Mouse (Mus musculus) limb, embryonic 11.5 days (tissue): ENCODE results near the gene Mbtps1. TPM values are rescaled to one million over a fixed set of nuclear protein-coding genes. Genes with fewer than 3 reads are reported as not detected.

Experiments used
- ATAC-seq: fragments of 200-750 bp; cut with Nextera tagmentation; 2 replicates; pipeline ENCODE4 v1.8.0; 2017; ENCODE audit warnings: low read depth; ENCODE audit not compliant: insufficient number of reproducible peaks, low FRiP score, low TSS enrichment
- DNase-seq: peaks from one replicate; pipeline ENCODE4 v3.0.0-alpha.2; 2015; ENCODE audit warnings: low spot score
- H3K27ac ChIP-seq: fragments of 300-500 bp; sonication (generic); replicated peaks from 2 replicates; pipeline ENCODE4 v1.5.1; 2014; ENCODE audit warnings: low read depth, mild to moderate bottlenecking, low read length
- H3K27me3 ChIP-seq: fragments of 300-500 bp; sonication (generic); 2 replicates; pipeline ENCODE4 v1.6.1; 2014; ENCODE audit warnings: mild to moderate bottlenecking, low read length, mixed read lengths; ENCODE audit not compliant: control insufficient read depth, insufficient read depth
- H3K36me3 ChIP-seq: fragments of 300-500 bp; sonication (generic); 2 replicates; pipeline ENCODE4 v1.6.1; 2014; ENCODE audit warnings: mild to moderate bottlenecking, low read length, moderate library complexity, mixed read lengths; ENCODE audit not compliant: control insufficient read depth, insufficient read depth
- H3K4me1 ChIP-seq: fragments of 300-500 bp; sonication (generic); 2 replicates; pipeline ENCODE4 v1.6.1; 2014; ENCODE audit warnings: low read length, mixed read lengths; ENCODE audit not compliant: control insufficient read depth, insufficient read depth
- H3K4me2 ChIP-seq: fragments of 300-500 bp; sonication (generic); 2 replicates; pipeline ENCODE4 v1.6.1; 2014; ENCODE audit warnings: low read depth, mild to moderate bottlenecking, moderate library complexity; ENCODE audit not compliant: severe bottlenecking
- H3K4me3 ChIP-seq: fragments of 300-500 bp; sonication (generic); 2 replicates; pipeline ENCODE4 v1.5.1; 2014; ENCODE audit warnings: low read depth, low read length
- H3K9ac ChIP-seq: fragments of 300-500 bp; sonication (generic); 2 replicates; pipeline ENCODE4 v1.6.1; 2014; ENCODE audit warnings: mild to moderate bottlenecking, low read length
- H3K9me3 ChIP-seq: fragments of 300-500 bp; sonication (generic); 2 replicates; pipeline ENCODE4 v1.6.1; 2016; ENCODE audit warnings: low read length; ENCODE audit not compliant: control insufficient read depth
- WGBS: fragments of 180-500 bp; shearing (Covaris S2); extraction: QIAGEN DNeasy Blood & Tissue Kit; methylation state at CpG from one replicate; pipeline ENCODE4 v1.1.7; 2014; 5-methylcytosine and 5-hydroxymethylcytosine counted together
- polyA plus RNA-seq: library from polyadenylated mRNA; unstranded; fragments of >200 nt; fragmentation: Nextera tagmentation; extraction: Ambion mirVana; gene quantifications from 2 replicates; pipeline ENCODE4 v1.2.1, GENCODE M21; 2014

Gene Mbtps1
- polyA plus RNA-seq, 1 experiment from 2014 or later = 116 TPM

DNA sequence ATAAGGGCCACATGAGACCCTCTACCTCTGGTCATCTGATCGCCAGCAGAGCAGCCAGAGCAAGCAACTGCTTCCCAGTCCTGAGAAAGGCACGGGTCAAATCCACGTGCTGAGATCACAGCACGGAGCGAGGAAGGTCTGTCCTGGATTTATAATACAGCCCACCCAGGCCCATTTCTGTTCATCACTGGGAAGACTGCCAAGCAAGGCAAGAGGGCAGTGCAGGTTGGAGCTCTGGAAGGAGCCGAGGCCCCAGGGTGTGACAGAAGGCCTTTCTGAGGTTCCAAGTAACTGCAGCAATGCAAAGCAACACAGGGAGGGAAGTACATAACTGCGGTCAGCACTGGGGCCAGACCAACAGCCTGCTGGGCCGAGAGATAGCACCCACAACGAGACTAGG lies 48.1 kb downstream of the Mbtps1 start:
- Histone ChIP-seq H3K4me2 (no peak overlapping the region), H3K36me3 (peaks cover 28% of the 10 kb centered on the region; the same call in 1 of the 2 replicates), H3K9ac (no peak overlapping the region), H3K4me1 (no peaks in the 10 kb centered on the region), H3K9me3 (no peaks in the 10 kb centered on the region), H3K27me3 (no peaks in the 10 kb centered on the region), H3K27ac (no peak overlapping the region), H3K4me3 (no peak overlapping the region)
- DNase-seq = no peak
- ATAC-seq = no peak
- WGBS = 87% methylated on average over 9 of the region's 9 CpGs

DNA sequence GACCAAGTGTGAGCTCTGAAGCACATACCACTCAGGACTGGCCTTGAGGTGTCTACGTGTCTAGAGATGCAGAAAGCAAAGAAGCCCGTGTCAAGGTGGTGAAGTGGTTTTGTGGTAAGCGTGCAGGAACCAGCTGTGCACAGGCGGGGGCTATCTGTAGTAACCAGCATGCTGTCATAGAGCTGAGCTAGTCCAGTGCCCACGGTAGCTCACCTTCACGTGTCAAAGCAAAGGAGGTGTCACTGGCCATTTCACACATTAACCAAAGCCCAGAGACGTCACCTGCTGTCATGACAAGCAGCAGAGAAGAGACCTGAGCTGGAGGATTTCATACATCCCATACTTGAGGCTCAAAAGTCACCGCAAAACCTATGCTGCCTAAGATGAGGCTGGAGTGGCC lies 52.4 kb downstream of the Mbtps1 start:
- 86% methylated on average over 8 of the region's 8 CpGs for WGBS
- Histone ChIP-seq H3K4me1 (peaks cover 18% of the 10 kb centered on the region), H3K27me3 (no peaks in the 10 kb centered on the region), H3K27ac (no peak overlapping the region), H3K9ac (no peak overlapping the region), H3K9me3 (no peaks in the 10 kb centered on the region), H3K36me3 (peaks cover 15% of the 10 kb centered on the region; the same call in 1 of the 2 replicates), H3K4me2 (no peak overlapping the region), H3K4me3 (no peak overlapping the region)
- no peak for DNase-seq
- no peak for ATAC-seq

DNA sequence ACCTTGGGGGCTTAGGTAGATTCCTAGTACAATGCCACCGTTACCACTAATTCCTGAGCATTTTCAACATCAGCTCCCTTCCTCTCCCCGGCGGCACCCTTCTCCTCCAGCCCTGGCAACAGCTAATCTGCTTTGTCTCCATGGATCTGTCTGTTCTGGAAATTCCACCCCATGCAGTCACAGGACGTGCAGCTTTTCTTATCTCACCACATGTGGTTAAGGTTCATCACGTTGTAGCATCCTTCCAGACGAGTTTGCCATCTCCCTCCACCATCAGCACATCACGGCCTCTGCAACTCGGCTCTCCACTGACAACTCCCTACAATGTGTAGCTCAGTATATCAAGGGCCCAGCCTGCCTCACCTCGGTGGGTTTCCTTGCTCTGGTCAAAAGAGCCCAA lies 53.0 kb downstream of the Mbtps1 start:
- no peak overlapping the region for H3K27ac ChIP-seq
- 49% methylated on average over 9 of the region's 9 CpGs for WGBS
- H3K9ac ChIP-seq = no peak overlapping the region
- H3K27me3 ChIP-seq = no peaks in the 10 kb centered on the region
- peaks cover 18% of the 10 kb centered on the region for H3K4me1 ChIP-seq
- peaks cover 15% of the 10 kb centered on the region; the same call in 1 of the 2 replicates for H3K36me3 ChIP-seq
- ATAC-seq (no peak), DNase-seq (no peak)
- no peak overlapping the region for H3K4me3 ChIP-seq
- H3K9me3 ChIP-seq = no peaks in the 10 kb centered on the region
- no peak overlapping the region for H3K4me2 ChIP-seq

DNA sequence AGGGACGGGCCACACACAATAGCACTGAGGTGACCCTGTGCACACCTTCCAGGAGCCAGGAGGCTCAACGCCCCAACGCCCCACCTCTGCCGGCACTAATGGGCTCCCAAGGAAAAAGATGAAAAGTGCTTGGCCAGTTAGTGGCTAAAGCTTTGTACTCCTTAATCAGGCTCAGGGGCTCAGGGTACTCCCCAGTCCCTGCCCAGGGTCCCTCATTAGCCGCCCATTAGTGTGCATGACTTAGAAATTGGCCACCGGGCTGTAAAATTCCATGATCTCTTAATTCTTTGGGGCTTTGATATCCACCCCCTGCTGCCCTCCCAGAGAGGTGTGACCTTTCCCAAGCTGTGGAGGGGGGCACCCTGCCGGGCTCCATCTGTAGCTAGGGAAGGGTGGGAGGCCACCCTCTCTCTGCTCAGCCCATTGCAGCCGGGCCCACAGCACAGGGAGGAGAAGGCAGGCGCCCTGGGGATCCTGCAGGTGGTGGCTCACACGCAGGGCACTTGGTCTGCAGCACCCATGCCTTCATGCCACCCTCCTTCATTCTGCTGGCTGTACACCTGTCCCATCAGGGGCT lies 55.3 kb downstream of the Mbtps1 start:
- no peak overlapping the region for H3K9ac ChIP-seq
- no peak overlapping the region for H3K4me3 ChIP-seq
- no peak overlapping the region for H3K4me2 ChIP-seq
- H3K4me1 ChIP-seq = peaks cover 21% of the 10 kb centered on the region
- WGBS = 19% methylated on average over 10 of the region's 10 CpGs
- H3K36me3 ChIP-seq = no peaks in the 10 kb centered on the region; the same call in 1 of the 2 replicates
- no peaks in the 10 kb centered on the region for H3K27me3 ChIP-seq
- H3K9me3 ChIP-seq = no peaks in the 10 kb centered on the region
- H3K27ac ChIP-seq = 0 out of 2 replicates have a peak overlapping the region, but pooled peaks have one; percentile 33
- no peak for DNase-seq
- no peak for ATAC-seq

DNA sequence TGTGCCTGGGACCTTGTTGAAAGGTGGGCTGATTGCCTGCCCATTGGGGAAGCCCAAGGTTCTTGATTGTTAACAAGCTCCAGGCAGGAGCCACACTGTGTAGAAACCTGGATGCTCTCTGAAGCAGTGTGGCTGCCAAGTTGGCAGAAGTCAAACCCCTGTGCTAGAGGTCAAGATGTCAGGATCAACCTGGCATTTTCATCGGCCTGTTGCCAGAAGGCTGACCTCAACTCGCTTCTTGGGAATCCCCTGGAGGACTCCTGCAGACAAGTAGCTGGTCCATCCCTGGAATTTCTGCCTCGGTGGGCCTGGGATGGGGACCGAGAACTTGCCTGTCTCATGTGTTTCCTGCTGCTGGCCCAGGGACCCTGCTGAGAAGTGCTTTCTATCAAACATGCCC lies 56.4 kb downstream of the Mbtps1 start:
- Histone ChIP-seq H3K9ac (no peak overlapping the region), H3K4me1 (peaks cover 21% of the 10 kb centered on the region), H3K4me2 (no peak overlapping the region), H3K27me3 (no peaks in the 10 kb centered on the region), H3K4me3 (no peak overlapping the region), H3K9me3 (no peaks in the 10 kb centered on the region), H3K27ac (no peak overlapping the region), H3K36me3 (no peaks in the 10 kb centered on the region; the same call in 1 of the 2 replicates)
- DNase-seq (no peak), ATAC-seq (no peak)
- 32% methylated on average over 4 of the region's 4 CpGs for WGBS

DNA sequence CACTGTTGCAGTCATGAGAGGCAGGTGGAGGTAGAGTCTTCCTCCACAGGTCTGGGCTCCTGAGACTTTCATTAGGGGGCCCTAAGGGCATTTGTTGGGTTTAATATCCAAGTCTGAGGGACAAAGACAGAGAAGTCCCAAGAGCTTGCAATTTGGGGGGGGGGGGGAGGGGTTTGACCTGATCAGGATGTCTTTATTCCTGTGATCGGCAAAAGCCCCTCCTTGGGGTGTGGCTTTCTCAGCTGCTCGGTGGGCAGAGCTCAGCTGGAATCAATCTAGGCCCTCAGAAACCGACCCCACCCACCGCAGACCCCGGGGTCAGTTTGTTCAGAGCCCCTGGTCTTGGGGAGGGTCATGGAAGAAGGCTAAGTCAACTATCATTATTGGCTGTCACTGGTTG lies 56.9 kb downstream of the Mbtps1 start, which contains the start of gene Slc38a8:
Gene Slc38a8 (minus strand): TSS at position 101 of the 400 bp plus-strand sequence.
- H3K9me3 ChIP-seq = no peaks in the 10 kb centered on the region
- H3K4me3 ChIP-seq = no peak within 1 kb of the TSS
- H3K27ac ChIP-seq = no peak within 1 kb of the TSS
- no peaks in the 10 kb centered on the region; the same call in 1 of the 2 replicates for H3K36me3 ChIP-seq
- ATAC-seq (no peak), DNase-seq (no peak)
- no peak within 1 kb of the TSS for H3K4me2 ChIP-seq
- WGBS = 14% methylated on average over 5 of the region's 5 CpGs
- H3K9ac ChIP-seq = no peak within 1 kb of the TSS
- no peaks in the 10 kb centered on the region for H3K27me3 ChIP-seq
- H3K4me1 ChIP-seq = peaks cover 21% of the 10 kb centered on the region

DNA sequence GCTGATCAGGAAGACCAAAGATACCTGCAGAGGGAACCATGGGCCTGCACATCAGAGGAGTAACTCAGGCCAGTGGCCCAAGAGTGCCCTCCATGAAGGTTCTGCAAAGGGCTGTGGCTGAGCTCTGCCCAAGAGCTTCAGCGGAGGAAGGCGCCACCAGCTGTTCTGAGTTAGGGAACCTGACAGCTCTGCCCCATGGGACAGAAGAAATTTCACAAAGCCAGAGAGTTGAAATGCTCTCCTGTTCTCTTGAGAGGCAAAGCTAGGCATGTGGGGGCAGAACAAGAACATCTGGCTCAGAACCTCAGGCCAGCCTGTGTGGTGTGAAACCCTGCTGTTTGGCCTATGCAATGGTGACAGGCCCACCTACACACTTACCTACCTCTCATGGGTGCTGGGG lies 58.7 kb downstream of the Mbtps1 start:
- H3K9ac ChIP-seq = no peak overlapping the region
- H3K9me3 ChIP-seq = no peaks in the 10 kb centered on the region
- WGBS = 72% methylated on average over 2 of the region's 2 CpGs
- DNase-seq = no peak
- no peak overlapping the region for H3K27ac ChIP-seq
- H3K27me3 ChIP-seq = no peaks in the 10 kb centered on the region
- H3K36me3 ChIP-seq = no peaks in the 10 kb centered on the region
- H3K4me1 ChIP-seq = peaks cover 21% of the 10 kb centered on the region
- H3K4me2 ChIP-seq = no peak overlapping the region
- no peak overlapping the region for H3K4me3 ChIP-seq
- ATAC-seq = no peak

DNA sequence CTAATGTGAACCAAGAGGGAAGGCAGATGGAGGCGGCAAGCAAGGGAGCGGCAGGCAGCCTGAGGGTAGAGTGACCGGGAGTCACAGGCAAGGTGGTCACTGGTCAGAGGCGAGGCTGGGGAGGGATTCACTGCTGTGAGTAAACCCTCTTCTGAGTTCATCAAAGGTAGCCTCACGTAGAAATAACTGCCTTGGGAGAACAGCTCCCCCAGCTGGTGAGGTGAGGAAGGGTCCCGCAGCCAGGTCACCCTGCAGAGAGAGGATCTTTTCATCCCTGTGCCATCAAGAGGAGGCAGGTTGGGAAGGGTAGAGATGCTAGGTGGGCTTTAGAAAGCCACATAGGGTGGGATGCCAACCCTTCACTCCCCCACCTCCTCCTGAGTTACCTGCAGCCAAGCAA lies 61.7 kb downstream of the Mbtps1 start:
- no peaks in the 10 kb centered on the region for H3K27me3 ChIP-seq
- no peak overlapping the region for H3K27ac ChIP-seq
- no peaks in the 10 kb centered on the region for H3K9me3 ChIP-seq
- DNase-seq (peak; percentile 42), ATAC-seq (no peak)
- no peaks in the 10 kb centered on the region for H3K36me3 ChIP-seq
- no peak overlapping the region for H3K4me3 ChIP-seq
- H3K4me1 ChIP-seq = peaks cover 6% of the 10 kb centered on the region; the same call in 1 of the 2 replicates
- H3K9ac ChIP-seq = no peak overlapping the region
- H3K4me2 ChIP-seq = no peak overlapping the region
- WGBS = 16% methylated on average over 6 of the region's 6 CpGs

DNA sequence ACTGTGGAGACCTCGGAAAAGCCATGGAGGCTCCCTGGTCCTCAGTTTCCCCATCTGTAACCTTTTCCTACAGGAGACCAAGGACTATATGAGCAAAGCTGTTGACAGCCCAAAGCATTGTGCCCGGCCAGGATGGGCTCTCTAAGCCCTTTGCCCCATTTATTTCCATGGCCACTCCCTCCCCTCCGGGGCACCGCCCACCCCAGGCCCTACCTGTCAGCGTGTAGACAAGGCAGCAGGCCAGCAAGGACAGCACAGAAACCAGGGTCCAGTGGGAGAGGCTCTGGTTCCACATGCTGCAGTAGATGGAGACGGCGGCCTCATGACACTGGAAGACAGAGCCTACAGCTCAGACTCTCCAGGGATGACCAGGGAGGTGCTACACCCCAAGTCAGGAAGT lies 71.4 kb downstream of the Mbtps1 start:
- H3K27me3 ChIP-seq = no peaks in the 10 kb centered on the region
- no peak overlapping the region for H3K27ac ChIP-seq
- no peak overlapping the region for H3K9ac ChIP-seq
- no peak overlapping the region for H3K4me2 ChIP-seq
- H3K36me3 ChIP-seq = no peaks in the 10 kb centered on the region
- H3K9me3 ChIP-seq = no peaks in the 10 kb centered on the region
- peaks cover 4% of the 10 kb centered on the region; the same call in 1 of the 2 replicates for H3K4me1 ChIP-seq
- 72% methylated on average over 7 of the region's 7 CpGs for WGBS
- ATAC-seq (no peak), DNase-seq (no peak)
- no peak overlapping the region for H3K4me3 ChIP-seq
